10 mouse cellular contexts compared by ENCODE assay signal in the genomic region with DNA sequence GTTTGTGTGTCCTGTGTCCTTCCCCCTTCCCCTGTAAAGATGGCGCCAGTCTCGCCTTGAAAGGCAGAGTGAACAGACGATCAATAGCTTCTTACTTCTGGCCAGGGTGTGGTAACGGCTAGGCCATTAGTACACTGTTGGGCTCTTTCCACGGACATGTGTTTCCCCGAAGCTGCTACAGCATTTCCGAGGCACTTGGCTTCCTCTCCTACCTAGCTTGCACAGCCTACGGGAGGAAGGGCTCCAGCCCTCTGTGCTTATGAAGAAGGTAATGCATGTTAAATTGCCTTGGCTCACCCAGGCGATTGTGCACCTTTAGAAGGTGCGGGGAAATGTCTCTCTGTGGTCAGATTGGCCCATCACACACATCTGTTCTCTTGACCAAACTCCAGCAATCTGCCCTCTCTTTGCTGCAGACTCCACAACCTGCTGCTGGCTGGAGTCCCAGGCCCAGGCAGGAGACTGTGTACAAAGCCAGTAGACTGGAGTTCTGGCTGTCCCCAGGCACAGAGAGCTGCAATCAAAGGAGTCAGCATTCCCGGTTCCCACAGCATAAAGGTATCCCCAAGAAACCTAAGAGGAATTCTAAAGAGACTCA.
A peak's percentile ranks its signal among the peaks of the same experiment; 100 is the strongest.
DNase-seq lines count a peak whose midpoint lies in the region; TF ChIP-seq lines count a peak whose summit lies in the region.
"Had no signal": no experiment of that assay in that cellular context is flagged by ENCODE, and none has a peak within 500 bp of the region (broad histone marks: within the 10 kb centered on the region; RNA-seq: fewer than 3 reads in every experiment).

No protein-coding gene starts in this region.

- DNase-seq in left cerebral cortex, adult 18-20 months (ENCODE audit: low spot score in 2 of 2), result peak; percentile 20 to 34
- no peak for DNase-seq in left cerebral cortex, adult 11 months (ENCODE audit: low spot score)
- DNase-seq in brain, embryonic 14.5 days (ENCODE audit: low read depth), result peak; percentile 78
- peak; percentile 91 to 93 for DNase-seq in cerebellum, postnatal 25 days
- DNase-seq in layer of hippocampus, postnatal 14 days (ENCODE audit: low spot score in 2 of 2), result peak; percentile 61 to 67
- DNase-seq in heart, adult 2 months, result no peak
- no peak for DNase-seq in embryo, embryonic 10.5 days (ENCODE audit: low spot score)
- no peak for DNase-seq in spleen, postnatal 14 days (ENCODE audit: low spot score in 2 of 2)
- DNase-seq: lung, postnatal 14 days had no signal

- no peak for TF ChIP-seq POLR2A in brain, embryonic 14.5 days (IDR thresholded peaks at IDR 0.05; ENCODE audit: borderline replicate concordance, extremely low read depth, insufficient read depth, insufficient read length, poor library complexity, severe bottlenecking)
- no peak for TF ChIP-seq POLR2A in heart, adult 2 months (IDR thresholded peaks at IDR 0.05; ENCODE audit: insufficient read depth, low read depth, low read length)

- no peaks in the 10 kb centered on the region for H3K79me2 ChIP-seq in heart, adult 2 months (replicated peaks; ENCODE audit: control insufficient read depth, insufficient read depth, low read length)

- no peaks in the 10 kb centered on the region for H3K27me3 ChIP-seq in heart, adult 2 months (ENCODE audit: control insufficient read depth, insufficient read depth, low read length)

- no peak for TF ChIP-seq CTCF in brain, embryonic 14.5 days (IDR thresholded peaks at IDR 0.05; ENCODE audit: borderline replicate concordance, extremely low read depth, insufficient read depth, insufficient read length)
- TF ChIP-seq CTCF in heart, adult 2 months (IDR thresholded peaks at IDR 0.05), result no peak

- no peak overlapping the region for H3K9ac ChIP-seq in heart, adult 2 months (ENCODE audit: low read depth, low read length)

- TF ChIP-seq EP300 in heart, adult 2 months (IDR thresholded peaks at IDR 0.05; ENCODE audit: insufficient read depth, low read depth, low read length), result no peak

- WGBS in heart, adult 2 months, result 71% methylated on average over 11 of the region's 11 CpGs

- no peaks in the 10 kb centered on the region for H3K36me3 ChIP-seq in heart, adult 2 months (ENCODE audit: control insufficient read depth, insufficient read depth, low read length)
- H3K36me3 ChIP-seq: G1E had no signal

- no peak overlapping the region for H3K27ac ChIP-seq in heart, adult 2 months

- no peaks in the 10 kb centered on the region for H3K4me1 ChIP-seq in heart, adult 2 months (ENCODE audit: control insufficient read depth, insufficient read depth, low read length)

- intact Hi-C loops in heart, adult 2 months (cut with DNase I), result no loop called here

- H3K4me3 ChIP-seq in heart, adult 2 months, result no peak overlapping the region

Comparison
In these comparisons a context has a peak if more than half of its experiments do, and no peak if none do; other contexts are left out.
1. DNase-seq: peak in left cerebral cortex, adult 18-20 months (2 of 2), brain, embryonic 14.5 days (single experiment), cerebellum, postnatal 25 days (2 of 2) and layer of hippocampus, postnatal 14 days (2 of 2); none in left cerebral cortex, adult 11 months (single experiment), heart, adult 2 months (0 of 2), embryo, embryonic 10.5 days (single experiment) and spleen, postnatal 14 days (0 of 2).